Mouse (Mus musculus) liver, postnatal 0 days (tissue): Measurements from ENCODE around the gene Epha1.

Experiments used
- CTCF ChIP-seq: sonication (generic); IDR thresholded peaks from 2 replicates; pipeline ENCODE4 v1.5.1; 2016; ENCODE audit warnings: antibody characterized with exemption, low read depth
- EP300 ChIP-seq: IDR thresholded peaks from 2 replicates; pipeline ENCODE4 v1.6.1; 2016; ENCODE audit warnings: antibody characterized with exemption, low read depth, mild to moderate bottlenecking

DNA sequence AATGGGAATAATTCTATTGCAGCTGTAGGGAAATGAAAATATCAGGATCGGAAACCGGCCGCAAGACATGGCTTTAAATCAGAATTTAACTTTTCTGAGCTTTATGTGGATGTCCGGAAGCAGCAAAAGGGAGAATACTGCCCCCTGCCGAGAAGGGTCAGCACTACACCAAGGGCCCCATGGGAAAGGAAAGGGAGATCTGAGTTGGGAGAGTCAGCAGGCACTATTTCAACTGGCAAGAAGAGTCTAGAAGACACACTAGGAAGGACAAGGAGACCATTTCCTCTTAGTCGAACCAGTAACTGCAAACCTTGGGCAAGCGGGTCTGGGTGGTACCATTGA lies 47.8 kb downstream of the Epha1 start:
- peak; percentile 82 for TF ChIP-seq CTCF
- TF ChIP-seq EP300 = no peak
